Mouse (Mus musculus): ENCODE measurements around the gene Zfp940.
"Not testable (repeated sequence)": the region's sequence is repeated elsewhere in the genome, so short reads cannot be mapped to it uniquely, and the experiment has no call there.

The Zfp940 gene

DNA sequence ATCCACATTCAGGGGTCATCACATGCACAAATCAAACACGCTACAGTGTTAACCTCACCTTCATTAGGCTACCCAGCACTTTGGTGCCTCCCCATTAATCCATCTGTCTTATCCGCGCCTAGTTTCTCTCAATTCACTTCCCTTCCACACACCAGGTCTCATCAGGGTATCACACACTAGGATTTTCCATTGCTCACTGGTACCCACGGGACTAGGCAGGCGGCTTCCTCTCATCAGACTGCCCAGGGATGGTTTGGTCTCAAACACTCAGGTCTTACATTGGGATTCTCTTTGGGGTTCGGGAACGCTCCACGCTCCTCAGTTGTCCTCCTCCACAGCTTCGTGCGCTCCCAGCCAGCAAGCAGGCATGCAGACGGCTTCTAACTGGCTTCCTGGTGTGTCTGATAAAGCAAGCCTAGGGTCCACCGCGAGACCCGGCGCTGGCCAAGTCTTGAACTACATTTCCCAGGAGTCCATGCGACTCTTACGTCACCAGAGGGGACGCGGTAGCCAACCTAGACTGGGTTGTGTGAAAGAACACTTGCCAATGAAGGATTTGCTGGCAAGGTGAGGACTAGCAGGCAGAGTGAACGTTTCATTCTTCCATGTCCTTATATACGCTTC lies at the start of gene Zfp940:
Gene Zfp940 (minus strand): TSS at position 451 of the 624 bp plus-strand sequence.
- peak; percentile 77 for DNase-seq (ENCODE audit: low read depth)

DNA sequence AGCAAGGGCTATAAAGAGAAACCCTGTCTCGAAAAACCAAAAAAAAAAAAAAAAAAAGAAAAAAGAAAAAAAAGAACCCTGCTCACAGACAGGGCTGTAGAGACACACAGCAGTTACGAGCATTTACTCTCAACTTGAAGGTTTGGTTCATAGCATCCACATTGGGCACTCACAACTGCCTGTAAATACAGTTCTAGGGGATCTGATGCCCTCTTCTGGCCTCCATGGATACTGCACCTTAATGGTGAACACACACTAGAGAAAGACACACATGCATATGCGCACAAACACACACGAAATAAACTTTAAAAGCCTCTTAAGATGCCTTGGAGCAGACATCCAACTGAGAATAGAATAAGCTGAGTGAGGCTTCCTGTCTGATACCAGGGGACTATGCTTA lies 44.9 kb upstream of the Zfp940 start:
- no peak for DNase-seq (ENCODE audit: low read depth)

GRCm38 (mm10) chr7:29892756-29893155 lies 39.3 kb upstream of the Zfp940 start:
- no peak for DNase-seq (ENCODE audit: low read depth)

DNA sequence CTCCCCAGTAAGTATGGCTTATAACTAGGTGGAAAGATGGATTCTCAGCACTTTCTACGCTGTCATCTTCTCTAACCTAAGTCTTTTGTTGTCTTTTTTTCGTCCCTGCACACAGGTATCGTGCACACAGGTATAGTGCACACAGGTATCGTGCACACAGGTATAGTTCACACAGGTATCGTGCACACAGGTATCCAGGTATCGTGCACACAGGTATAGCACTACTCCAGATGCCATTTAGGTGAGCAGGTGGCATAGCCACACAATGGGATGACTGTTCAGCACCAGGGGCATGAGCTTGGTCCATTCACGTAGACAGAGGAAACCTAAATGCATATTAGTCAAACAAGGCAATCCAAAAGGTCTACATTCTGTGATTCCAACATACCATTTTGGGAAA lies 37.0 kb upstream of the Zfp940 start:
- DNase-seq (ENCODE audit: low read depth), result no peak

DNA sequence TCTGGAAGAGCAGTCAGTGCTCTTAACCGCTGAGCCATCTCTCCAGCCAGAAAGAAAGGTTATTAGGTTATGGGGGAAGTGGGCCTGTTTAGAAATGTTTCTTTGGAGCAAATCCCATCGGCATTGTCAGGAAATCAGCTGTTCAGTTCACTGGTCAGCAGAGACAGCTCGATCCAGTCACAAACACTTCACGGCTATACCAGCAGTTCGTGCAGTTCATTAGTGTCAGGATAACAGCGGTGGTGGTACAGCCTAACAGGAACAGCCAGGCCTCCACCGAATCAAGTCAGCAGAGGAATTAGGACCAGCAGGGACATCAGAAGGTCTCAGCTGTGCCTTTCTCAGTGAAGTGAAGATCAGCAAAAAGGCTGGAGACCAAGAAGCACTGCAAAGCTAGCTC lies 27.4 kb upstream of the Zfp940 start:
- DNase-seq (ENCODE audit: low read depth), result no peak

DNA sequence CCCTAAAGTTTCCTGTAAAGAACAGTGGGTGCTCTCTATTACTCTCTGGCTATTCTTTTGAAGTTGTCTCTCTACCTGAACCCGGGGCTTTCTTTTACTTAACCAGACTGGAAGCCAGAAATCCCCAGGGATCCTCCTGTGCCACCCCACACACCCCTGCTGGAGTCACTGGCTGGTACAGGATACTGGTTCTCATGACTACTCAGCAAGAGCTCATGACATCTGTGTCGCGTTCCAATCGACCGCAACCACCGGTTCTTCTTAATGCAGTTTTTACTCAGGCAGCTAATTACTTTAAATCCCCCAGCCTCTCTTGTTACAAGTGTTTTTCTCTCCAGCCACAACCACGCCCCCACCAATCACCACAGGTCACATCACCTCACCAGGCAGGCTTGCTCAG lies 26.6 kb upstream of the Zfp940 start:
- DNase-seq (ENCODE audit: low read depth), result no peak

GRCm38 (mm10) chr7:29877561-29877960 lies 24.1 kb upstream of the Zfp940 start:
- DNase-seq (ENCODE audit: low read depth), result not testable (repeated sequence)

DNA sequence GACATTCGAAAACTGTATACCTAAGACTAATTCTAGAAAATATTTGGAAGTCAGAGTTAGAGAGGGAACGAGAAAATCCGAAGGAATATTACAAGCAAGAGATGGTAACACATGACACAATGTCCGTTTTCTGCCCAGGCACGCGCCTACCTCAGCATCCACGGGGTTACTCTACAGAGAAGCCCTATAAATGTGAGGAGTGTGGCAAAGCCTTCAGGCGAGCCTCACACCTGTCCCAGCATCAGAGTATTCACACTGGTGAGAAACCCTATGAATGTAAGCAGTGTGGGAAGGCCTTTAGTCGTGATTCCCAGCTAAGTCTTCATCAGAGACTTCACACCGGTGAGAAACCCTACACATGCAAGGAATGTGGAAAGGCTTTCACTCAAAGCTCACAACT lies 20.8 kb upstream of the Zfp940 start:
- no peak for DNase-seq (ENCODE audit: low read depth)

DNA sequence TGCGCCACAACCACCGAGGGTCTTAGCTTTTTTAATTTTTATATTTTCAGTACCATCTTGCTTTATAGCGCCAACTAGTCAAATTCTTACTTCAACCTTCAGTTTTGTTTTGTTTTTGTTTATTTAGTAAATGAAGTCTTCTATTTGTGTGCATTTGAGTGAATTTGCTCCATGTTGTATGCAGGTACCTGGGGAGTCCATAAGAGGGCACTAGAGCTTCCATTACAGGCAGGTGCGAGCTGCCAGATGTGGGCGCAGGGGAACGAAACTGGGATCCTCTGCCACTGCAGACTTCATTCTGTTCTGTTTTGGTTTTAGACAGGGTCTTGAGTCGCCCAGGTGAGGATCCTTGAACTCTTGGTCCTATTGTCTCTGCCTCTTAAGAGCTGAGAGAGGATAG lies 8.2 kb upstream of the Zfp940 start:
- DNase-seq (ENCODE audit: low read depth), result no peak

DNA sequence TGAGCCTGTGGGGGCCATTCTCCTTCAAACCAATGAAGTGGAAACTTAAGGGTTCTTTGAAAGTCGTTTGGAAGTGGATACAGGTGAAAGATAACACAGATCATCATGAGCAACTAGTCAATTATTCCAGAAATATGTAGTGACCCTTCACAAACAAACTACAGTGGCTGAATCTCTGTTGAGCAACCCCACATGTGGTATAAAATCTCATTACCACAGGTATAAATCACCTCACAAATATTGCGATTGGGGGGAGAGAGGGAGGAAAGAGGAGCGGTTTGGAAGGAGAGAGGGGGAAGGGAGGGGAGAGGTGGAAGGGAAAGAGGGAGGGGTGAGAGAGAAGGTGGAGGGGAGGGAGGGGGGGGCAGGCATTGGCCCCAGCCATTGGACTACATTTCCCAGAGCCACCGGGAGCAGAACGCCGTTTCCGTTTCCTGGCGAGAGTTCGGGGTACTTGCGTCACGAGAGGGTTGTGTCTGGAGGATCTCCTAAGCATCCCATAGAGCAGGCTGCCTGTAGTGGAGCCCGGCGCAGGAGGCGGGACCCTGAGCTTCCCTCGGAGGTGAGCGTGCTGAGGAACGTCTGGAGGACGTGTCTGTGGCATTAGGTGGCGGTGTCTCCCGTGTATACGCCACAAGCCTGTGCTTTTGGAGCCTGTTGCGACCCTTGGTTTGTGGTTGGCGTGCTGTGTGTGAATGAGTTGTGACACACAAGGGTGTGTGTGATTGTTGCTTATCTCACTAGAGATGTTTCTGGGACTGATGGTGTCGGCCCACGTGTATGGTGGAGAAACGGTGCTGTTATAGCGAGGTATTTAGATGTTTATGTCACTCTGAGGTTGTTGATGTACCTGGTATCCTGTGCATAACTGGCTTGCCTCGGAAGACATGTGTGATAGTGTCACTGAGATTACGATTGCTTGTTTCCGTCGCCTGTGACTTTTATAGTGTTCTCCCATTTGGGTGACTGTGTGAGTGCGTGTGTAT lies 6.4 kb upstream of the Zfp940 start, which contains the start of gene Zfp420:
Gene Zfp420 (plus strand): TSS at position 448 of the 986 bp plus-strand sequence.
- DNase-seq (ENCODE audit: low read depth), result peak; percentile 81

GRCm38 (mm10) chr7:29852831-29853218 lies 644 bp downstream of the Zfp940 start:
- DNase-seq (ENCODE audit: low read depth), result no peak

- no peak for DNase-seq (ENCODE audit: low read depth)
Measured at GRCm38 (mm10) chr7:29844616-29845015, 8.9 kb downstream of the Zfp940 start.

DNA sequence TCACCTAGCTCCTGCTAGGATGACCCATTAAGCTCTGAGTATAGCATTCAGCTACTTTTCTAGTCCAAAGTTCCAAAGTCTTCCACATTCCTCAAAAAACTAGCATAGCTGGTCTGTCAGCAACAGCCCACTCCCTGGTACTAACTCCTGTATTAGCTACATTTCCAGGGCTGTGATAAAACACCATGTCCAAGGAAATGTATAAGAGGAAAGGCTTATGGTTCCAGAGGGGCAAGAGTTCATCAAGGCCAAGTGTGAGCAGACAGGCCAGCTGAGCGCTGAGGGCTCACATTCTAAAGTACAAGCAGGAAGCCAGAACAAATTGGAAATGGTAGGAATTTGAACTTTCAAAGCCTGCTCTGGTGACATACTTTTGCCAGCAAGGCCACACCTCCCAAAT lies 11.4 kb downstream of the Zfp940 start:
- DNase-seq (ENCODE audit: low read depth), result no peak

DNA sequence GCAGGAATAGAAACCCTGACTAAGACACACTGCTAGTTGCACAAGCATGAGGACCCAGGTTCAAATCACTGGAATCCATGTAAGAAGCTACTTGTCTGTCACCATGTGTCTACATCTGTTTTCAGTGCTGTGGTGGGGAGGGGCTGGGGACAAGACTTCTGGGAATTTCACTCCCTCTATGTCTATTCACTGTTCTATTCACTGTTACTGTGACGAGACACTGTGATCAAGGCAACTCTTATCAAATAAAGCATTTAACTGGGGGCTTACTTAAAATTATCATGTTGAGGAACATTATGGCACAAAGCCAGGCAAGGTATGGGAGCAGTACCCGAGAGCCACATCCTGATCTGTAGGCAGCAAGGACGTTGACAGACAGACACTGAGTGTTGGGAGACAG lies 14.2 kb downstream of the Zfp940 start:
- DNase-seq (ENCODE audit: low read depth), result no peak

DNA sequence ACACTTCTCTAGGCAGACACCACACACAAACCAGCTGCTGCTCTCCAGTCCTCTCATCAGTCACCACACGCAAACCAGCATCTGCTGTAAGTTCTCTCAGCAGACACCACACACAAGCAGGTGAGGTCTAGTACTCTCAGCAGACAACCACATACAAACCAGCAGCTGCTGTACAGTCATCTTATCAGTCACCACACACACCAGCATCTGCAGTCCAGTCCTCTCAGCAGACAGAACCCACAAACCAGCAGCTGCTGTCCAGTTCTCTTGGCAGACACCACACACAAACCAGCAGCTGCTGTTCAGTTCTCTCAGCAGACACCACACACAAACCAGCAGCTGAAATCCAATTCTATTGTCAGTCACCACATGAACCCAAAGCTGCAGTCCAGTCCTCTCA lies 16.7 kb downstream of the Zfp940 start:
- no peak for DNase-seq (ENCODE audit: low read depth)

- no peak for DNase-seq (ENCODE audit: low read depth)
Measured at GRCm38 (mm10) chr7:29829804-29830203, 23.7 kb downstream of the Zfp940 start.

GRCm38 (mm10) chr7:29828001-29828400 lies 25.5 kb downstream of the Zfp940 start:
- DNase-seq (ENCODE audit: low read depth), result no peak

DNA sequence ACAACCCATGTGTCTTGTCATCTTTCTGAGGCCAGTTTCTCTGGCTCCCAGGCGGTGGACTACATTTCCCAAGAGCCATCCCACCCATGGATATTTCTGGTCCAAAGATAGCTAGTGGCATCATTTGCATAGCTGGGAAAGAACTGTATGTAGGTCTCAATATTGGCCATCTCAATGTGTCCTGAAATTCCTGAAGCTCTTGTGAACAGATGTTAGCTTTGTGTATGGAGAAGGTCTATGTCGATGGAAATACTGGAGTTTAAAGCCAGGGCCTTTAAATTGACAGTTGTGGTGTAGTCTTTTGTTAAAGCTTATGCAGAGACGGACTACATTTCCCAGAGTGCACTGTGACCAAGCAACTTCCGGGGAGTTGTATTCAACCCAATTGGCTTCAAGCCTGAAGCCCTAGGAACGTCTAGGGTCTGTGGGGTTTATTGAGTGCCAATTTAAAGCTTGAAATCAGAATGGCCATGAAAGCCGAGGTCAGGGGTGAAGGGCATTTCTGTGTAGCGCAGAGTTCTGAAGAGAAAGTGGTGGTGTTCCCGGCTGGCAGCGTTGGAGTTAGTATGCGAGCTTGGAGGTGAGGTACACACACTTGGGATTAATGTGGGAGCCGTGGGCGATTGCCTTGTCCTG lies 34.7 kb downstream of the Zfp940 start:
- peak; percentile 85 for DNase-seq (ENCODE audit: low read depth)

DNA sequence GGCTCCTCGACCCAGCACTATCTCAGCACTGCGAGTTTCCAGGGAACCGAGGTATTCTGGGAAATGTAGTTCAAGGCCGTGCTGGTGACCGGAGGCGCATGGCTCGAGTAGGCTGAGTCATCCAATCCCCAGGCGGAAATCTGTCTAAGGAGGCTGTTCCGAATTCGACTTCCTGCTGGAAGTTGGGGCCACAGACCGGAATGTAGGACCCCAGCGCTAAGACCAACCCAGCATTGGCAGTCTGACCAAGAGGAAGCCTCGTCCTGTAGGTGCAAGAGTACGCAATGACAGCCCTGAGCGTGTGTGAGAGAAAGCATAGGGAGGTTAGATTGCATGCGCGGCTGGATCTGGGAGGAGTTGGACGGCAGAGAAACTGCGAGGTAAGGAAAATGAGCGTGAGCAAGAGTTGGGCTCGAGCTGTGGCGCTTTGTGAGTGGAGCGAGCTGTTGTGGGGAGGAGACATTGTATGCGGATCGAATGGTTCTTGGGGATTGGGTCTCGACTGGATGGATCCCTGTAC lies 37.5 kb downstream of the Zfp940 start, which contains the start of gene Zfp790:
Gene Zfp790 (plus strand): TSS at position 205 of the 520 bp plus-strand sequence.
- peak; percentile 91 for DNase-seq (ENCODE audit: low read depth)

DNA sequence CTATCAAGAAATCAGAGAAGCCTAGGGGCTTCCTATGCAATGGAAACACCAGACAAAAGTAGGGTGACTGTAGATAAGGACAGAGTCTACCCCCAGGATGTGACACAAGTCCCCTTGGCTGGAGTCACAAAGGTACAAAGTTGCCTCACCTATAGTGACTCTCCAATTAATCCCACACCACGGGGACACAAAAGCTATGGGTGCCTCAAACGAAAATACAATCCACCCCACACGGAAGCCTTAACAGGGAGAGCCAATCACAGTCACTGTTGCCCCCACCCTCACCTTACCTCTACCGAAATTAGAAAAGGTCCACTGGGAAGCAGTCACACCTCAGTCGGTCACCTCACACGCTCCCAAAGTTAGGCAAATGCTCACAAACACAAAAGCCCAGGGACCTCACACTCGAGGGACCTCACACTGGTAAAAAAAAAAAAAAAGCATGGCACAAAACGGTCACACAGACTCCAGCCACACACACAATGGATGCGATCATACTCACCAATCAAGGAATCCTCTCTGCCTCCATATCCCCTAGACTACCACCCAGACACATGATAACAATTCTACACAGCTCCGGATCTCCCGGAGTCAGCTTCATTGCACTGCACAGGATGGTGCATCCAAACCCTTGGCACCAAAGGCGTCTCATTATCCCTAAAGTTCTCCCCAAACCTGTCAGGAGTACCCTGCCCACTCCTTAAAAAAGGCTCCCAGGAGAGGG lies 38.2 kb downstream of the Zfp940 start:
- DNase-seq (ENCODE audit: low read depth), result peak; percentile 17

DNA sequence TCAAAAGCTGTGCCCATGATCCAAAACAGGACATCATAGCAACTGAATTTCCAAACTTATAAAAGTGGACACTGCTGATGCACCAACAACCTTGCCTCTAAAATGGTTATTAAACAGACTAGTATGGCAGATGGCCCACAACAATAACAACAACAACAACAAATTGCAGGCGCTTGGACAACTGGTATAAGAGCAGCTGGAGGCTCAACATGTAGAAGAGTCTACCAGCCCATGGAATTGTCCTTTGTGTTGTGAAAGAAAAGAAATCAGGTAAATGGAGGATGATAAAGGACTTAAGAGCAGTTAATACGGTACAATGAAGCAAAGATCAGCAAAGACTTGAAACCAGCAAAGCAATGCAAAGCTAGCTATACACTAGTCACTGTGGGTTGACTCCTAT lies 39.1 kb downstream of the Zfp940 start:
- no peak for DNase-seq (ENCODE audit: low read depth)

DNA sequence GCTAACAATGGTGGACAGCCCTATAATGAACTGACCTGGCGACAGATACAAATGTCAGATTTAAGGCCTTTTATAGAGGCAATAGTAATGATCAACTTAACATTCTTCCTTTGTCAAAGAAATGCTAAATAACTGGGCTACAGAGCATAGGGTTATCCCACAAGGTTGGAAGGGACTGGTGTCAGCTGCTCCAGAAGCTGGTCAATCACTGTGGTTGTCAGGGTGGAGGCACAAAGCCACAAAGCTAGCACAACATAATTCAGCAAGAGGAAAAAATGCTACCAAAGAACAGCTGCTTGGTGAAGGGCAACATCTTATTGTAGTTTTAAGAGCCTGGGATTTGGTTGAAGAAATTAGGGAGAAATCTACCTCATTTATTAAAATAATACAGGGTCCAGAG lies 41.2 kb downstream of the Zfp940 start:
- no peak for DNase-seq (ENCODE audit: low read depth)

All from c-Kit-positive CD71-positive TER-119-negative erythroid progenitor cells, embryonic 14.5 days (primary cell).